Mouse (Mus musculus) testis, adult 2 months (tissue): Measurements from ENCODE around the gene Pkig.

ENCODE experiments used
- CTCF ChIP-seq: fragments of 200-500 bp; IDR thresholded peaks from 2 replicates; pipeline ENCODE4 v1.5.1; 2012; ENCODE audit warnings: low read depth, mild to moderate bottlenecking, inconsistent platforms, low read length, moderate library complexity; ENCODE audit not compliant: control insufficient read depth, insufficient read depth, insufficient replicate concordance
- POLR2A ChIP-seq: fragments of 200-500 bp; IDR thresholded peaks from 2 replicates; pipeline ENCODE4 v1.6.1; 2012; ENCODE audit warnings: low read depth, mild to moderate bottlenecking, inconsistent platforms, low read length, moderate library complexity; ENCODE audit not compliant: control insufficient read depth

DNA sequence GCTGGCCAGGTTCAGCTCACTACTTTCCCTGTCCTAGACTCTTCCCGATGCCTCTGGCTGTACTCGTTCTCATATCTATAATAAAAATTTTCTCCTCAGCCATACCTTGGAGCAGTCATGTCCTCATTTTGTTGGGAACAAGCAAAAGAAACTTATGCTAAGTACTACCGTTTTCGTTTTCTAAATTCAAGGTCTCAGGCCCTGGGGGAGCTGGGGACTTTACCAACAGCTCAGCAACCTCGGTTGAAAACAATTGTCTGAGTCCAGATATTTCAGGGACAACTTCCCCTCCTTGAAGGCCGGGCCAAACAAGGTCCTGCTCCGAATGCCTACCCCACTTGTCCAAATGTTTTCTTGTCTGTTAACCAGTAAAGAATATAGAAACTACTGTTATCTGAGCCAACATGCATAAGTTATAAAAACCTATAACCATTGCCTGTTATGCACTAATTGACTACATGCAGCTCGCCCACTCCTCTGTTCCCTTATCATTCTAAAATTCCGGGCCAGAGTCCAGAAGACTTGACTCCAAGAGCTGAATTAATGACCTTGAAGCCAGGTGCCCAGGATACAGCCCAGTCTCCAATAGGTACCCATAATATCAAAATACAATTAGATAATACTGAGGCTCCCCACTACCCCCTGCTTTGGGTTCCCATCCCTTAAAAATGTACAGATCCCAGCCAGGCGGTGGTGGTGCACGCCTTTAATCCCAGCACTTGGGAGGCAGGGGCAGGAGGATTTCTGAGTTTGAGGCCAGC lies 12.3 kb upstream of the Pkig start:
- no peak for TF ChIP-seq CTCF
- no peak for TF ChIP-seq POLR2A
